Mouse (Mus musculus) embryonic facial prominence, embryonic 10.5 days (tissue): ENCODE data around the gene Olfr1191-ps1. TPM values are rescaled to one million over a fixed set of nuclear protein-coding genes. Genes with fewer than 3 reads are reported as not detected.
"Not testable (repeated sequence)": the region's sequence is repeated elsewhere in the genome, so short reads cannot be mapped to it uniquely, and the experiment has no call there.

Experiments used
- DNase-seq: peaks from one replicate; pipeline ENCODE4 v3.0.0-alpha.2; 2017; ENCODE audit warnings: low spot score
- H3K27ac ChIP-seq: fragments of 300-500 bp; sonication (generic); replicated peaks from 2 replicates; pipeline ENCODE4 v1.5.1; 2016; ENCODE audit warnings: mild to moderate bottlenecking
- H3K27me3 ChIP-seq: fragments of 300-500 bp; sonication (generic); replicated peaks from 2 replicates; pipeline ENCODE4 v1.6.1; 2016; ENCODE audit warnings: low read depth, mild to moderate bottlenecking; ENCODE audit not compliant: poor library complexity, severe bottlenecking
- H3K36me3 ChIP-seq: fragments of 300-500 bp; sonication (generic); replicated peaks from 2 replicates; pipeline ENCODE4 v1.6.1; 2016; ENCODE audit warnings: mild to moderate bottlenecking, moderate library complexity
- H3K4me1 ChIP-seq: fragments of 300-500 bp; sonication (generic); 2 replicates; pipeline ENCODE4 v1.6.1; 2016
- H3K4me3 ChIP-seq: fragments of 300-500 bp; sonication (generic); 2 replicates; pipeline ENCODE4 v1.5.1; 2016; ENCODE audit warnings: mild to moderate bottlenecking, moderate library complexity
- H3K9me3 ChIP-seq: fragments of 300-500 bp; sonication (generic); 2 replicates; pipeline ENCODE4 v1.6.1; 2016; ENCODE audit warnings: mild to moderate bottlenecking
- WGBS: fragments of 180-500 bp; shearing (Covaris S2); methylation state at CpG from one replicate; pipeline ENCODE4 v1.1.7; 2016; 5-methylcytosine and 5-hydroxymethylcytosine counted together
- polyA plus RNA-seq: library from polyadenylated mRNA; unstranded; fragments of >200 nt; fragmentation: Nextera tagmentation; extraction: Ambion mirVana; gene quantifications from 2 replicates; pipeline ENCODE4 v1.2.1, GENCODE M21; 2016

Gene Olfr1191-ps1
- polyA plus RNA-seq: not detected in 2 replicates

- H3K4me1 ChIP-seq, H3K9me3 ChIP-seq, DNase-seq, H3K4me3 ChIP-seq, H3K27ac ChIP-seq, H3K27me3 ChIP-seq, H3K36me3 ChIP-seq: not testable (repeated sequence)
- 86% methylated on average over 1 of the region's 1 CpGs for WGBS
Observed at GRCm38 (mm10) chr2:88640242-88640641, at the start of gene Olfr1191-ps1. Gene Olfr1191-ps1 (plus strand): TSS chr2:88640542.

- H3K27ac ChIP-seq: no peak within 1 kb of the TSS
- H3K27me3 ChIP-seq: no peaks in the 10 kb centered on the region
- H3K9me3 ChIP-seq: no peaks in the 10 kb centered on the region
- 44% methylated on average over 1 of the region's 1 CpGs for WGBS
- DNase-seq: no peak
- H3K36me3 ChIP-seq: no peaks in the 10 kb centered on the region
- no peaks in the 10 kb centered on the region for H3K4me1 ChIP-seq
- H3K4me3 ChIP-seq: no peak within 1 kb of the TSS
Observed at GRCm38 (mm10) chr2:88648209-88648608, 7.9 kb downstream of the Olfr1191-ps1 start, which contains the start of gene Olfr1192-ps1. Gene Olfr1192-ps1 (plus strand): TSS chr2:88648509.

- not testable (repeated sequence) for H3K27ac ChIP-seq, H3K4me1 ChIP-seq, H3K4me3 ChIP-seq, H3K27me3 ChIP-seq, H3K36me3 ChIP-seq, H3K9me3 ChIP-seq, DNase-seq
Observed at GRCm38 (mm10) chr2:88675328-88675727, 35.0 kb downstream of the Olfr1191-ps1 start, which contains the start of gene Olfr1193. Gene Olfr1193 (plus strand): TSS chr2:88675628.

- Histone ChIP-seq H3K27me3 (no peaks in the 10 kb centered on the region), H3K36me3 (no peaks in the 10 kb centered on the region), H3K9me3 (no peaks in the 10 kb centered on the region), H3K4me1 (no peaks in the 10 kb centered on the region), H3K4me3 (no peak within 1 kb of the TSS), H3K27ac (no peak within 1 kb of the TSS)
- no peak for DNase-seq
Observed at GRCm38 (mm10) chr2:88689087-88689486, 48.7 kb downstream of the Olfr1191-ps1 start, which contains the start of gene Olfr1195. Gene Olfr1195 (minus strand): TSS chr2:88689187.

Other genes starting within 250 kb of the Olfr1191-ps1 start
- gene Olfr1179, start 234.1 kb upstream of the Olfr1191-ps1 start, polyA plus RNA-seq: not detected in 2 replicates
- gene Olfr1180, start 221.4 kb upstream of the Olfr1191-ps1 start, polyA plus RNA-seq: not detected in 2 replicates
- gene Olfr1181, start 214.4 kb upstream of the Olfr1191-ps1 start, polyA plus RNA-seq: not detected in 2 replicates
- gene Gm13757, start 191.4 kb upstream of the Olfr1191-ps1 start, polyA plus RNA-seq: not detected in 2 replicates
- gene Olfr1183, start 185.7 kb upstream of the Olfr1191-ps1 start, polyA plus RNA-seq: not detected in 2 replicates
- not detected in 2 replicates for gene Olfr1184, start 156.9 kb upstream of the Olfr1191-ps1 start, polyA plus RNA-seq
- not detected in 2 replicates for gene Olfr1185-ps1, start 147.2 kb upstream of the Olfr1191-ps1 start, polyA plus RNA-seq
- gene Olfr1186, start 122.0 kb upstream of the Olfr1191-ps1 start, polyA plus RNA-seq: not detected in 2 replicates
- not detected in 2 replicates for gene Olfr1188, start 83.6 kb upstream of the Olfr1191-ps1 start, polyA plus RNA-seq
- gene Olfr1189, start 54.1 kb upstream of the Olfr1191-ps1 start, polyA plus RNA-seq: not detected in 2 replicates
- gene Olfr1192-ps1, start 8.0 kb downstream of the Olfr1191-ps1 start, polyA plus RNA-seq: not detected in 2 replicates
- not detected in 2 replicates for gene Olfr1193, start 35.1 kb downstream of the Olfr1191-ps1 start, polyA plus RNA-seq
- gene Olfr1195, start 48.6 kb downstream of the Olfr1191-ps1 start, polyA plus RNA-seq: not detected in 2 replicates
- not detected in 2 replicates for gene Olfr1196, start 64.1 kb downstream of the Olfr1191-ps1 start, polyA plus RNA-seq
- gene Olfr1197, start 91.8 kb downstream of the Olfr1191-ps1 start, polyA plus RNA-seq: not detected in 2 replicates
- not detected in 2 replicates for gene Olfr1198, start 110.8 kb downstream of the Olfr1191-ps1 start, polyA plus RNA-seq
- gene Olfr1199, start 119.9 kb downstream of the Olfr1191-ps1 start, polyA plus RNA-seq: not detected in 2 replicates
- not detected in 2 replicates for gene Olfr1200, start 129.9 kb downstream of the Olfr1191-ps1 start, polyA plus RNA-seq
- gene Olfr1201, start 152.5 kb downstream of the Olfr1191-ps1 start, polyA plus RNA-seq: not detected in 2 replicates
- gene Olfr1202, start 174.0 kb downstream of the Olfr1191-ps1 start, polyA plus RNA-seq: 0.04 TPM in 1 of 2 replicates, not detected in the other
- gene Olfr1205, start 189.2 kb downstream of the Olfr1191-ps1 start, polyA plus RNA-seq: not detected in 2 replicates
- gene Olfr1204, start 208.8 kb downstream of the Olfr1191-ps1 start, polyA plus RNA-seq: not detected in 2 replicates
- not detected in 2 replicates for gene Olfr1206, start 222.7 kb downstream of the Olfr1191-ps1 start, polyA plus RNA-seq